ENCODE assay signal across 17 mouse cellular contexts in the genomic region with DNA sequence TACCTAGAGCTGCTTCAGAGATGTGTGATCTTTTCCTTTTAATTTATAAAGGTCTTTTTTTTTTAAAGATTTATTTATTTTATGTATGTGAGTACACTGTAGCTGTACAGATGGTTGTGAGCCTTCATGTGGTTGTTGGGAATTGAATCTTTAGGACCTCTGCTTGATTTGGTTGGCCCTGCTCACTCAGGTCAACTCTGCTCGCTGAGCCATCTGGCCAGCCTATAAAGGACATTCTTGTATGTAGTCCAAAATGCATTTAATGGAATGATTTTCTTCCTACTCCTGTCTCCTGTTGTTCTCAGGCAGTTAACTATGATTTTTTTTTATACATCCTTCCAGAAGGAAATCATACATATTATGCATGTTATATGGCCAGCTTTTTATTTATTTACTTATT. TPM values are rescaled to one million over a fixed set of nuclear protein-coding genes. Genes with fewer than 3 reads are reported as not detected.
DNase-seq lines count a peak whose midpoint lies in the region; ATAC-seq lines count a peak whose summit lies in the region.
"Had no signal": no experiment of that assay in that cellular context is flagged by ENCODE, and none has a peak within 500 bp of the region (broad histone marks: within the 10 kb centered on the region; RNA-seq: fewer than 3 reads in every experiment).

No protein-coding gene starts in this region.

- DNase-seq in cerebellum, adult 11 months: peak; percentile 11
- peak; percentile 61 for DNase-seq in brain, adult 2 months (ENCODE audit: low read depth, low spot score)
- peak; percentile 68 for DNase-seq in cerebellum, adult 9-10 months
- peak; percentile 29 to 50 for DNase-seq in cerebellum, postnatal 25 days
- no peak for DNase-seq in urinary bladder, postnatal 36 days (ENCODE audit: low spot score in 2 of 2)
- DNase-seq in frontal cortex, adult 2 months (ENCODE audit: extremely low spot score in 1 of 2, low spot score in 1 of 2): no peak
- DNase-seq: adrenal gland, postnatal 10 days; adrenal gland, postnatal 36 days; embryo, embryonic 11 days; gastrocnemius, postnatal 14 days; heart, adult 11 months; kidney, adult 11 months; kidney, adult 8-10 months had no signal

- no peak for ATAC-seq in cerebellum, adult (ENCODE audit: insufficient number of reproducible peaks, low FRiP score, low TSS enrichment)
- ATAC-seq in megakaryocyte progenitor cell, adult 5-6 weeks (replicated peaks; ENCODE audit: poor library complexity): no peak
- ATAC-seq: activated CD4-positive, CD25-positive, alpha-beta regulatory T cell, adult 4 months; forebrain, embryonic 15.5 days had no signal

RNA-seq across cellular contexts. Expression of a gene that starts 40.7 kb away (rescaled TPM):
- total RNA-seq in megakaryocyte progenitor cell, adult 5-6 weeks (2015): 2.0 and 4.3 TPM in 2 replicates
- 1.9 and 2.2 TPM in 2 replicates for total RNA-seq in megakaryocyte progenitor cell, adult 5-6 weeks (2017)
- polyA plus RNA-seq in frontal cortex, adult 2 months (2012; rRNA removed): 8.5 and 9.4 TPM in 2 replicates

RNA-seq across cellular contexts. Expression of a gene that starts 51.1 kb away (rescaled TPM):
- 139 and 161 TPM in 2 replicates for total RNA-seq in megakaryocyte progenitor cell, adult 5-6 weeks (2015)
- total RNA-seq in megakaryocyte progenitor cell, adult 5-6 weeks (2017): 113 and 160 TPM in 2 replicates
- polyA plus RNA-seq in frontal cortex, adult 2 months (2012; rRNA removed): 67.2 and 73.6 TPM in 2 replicates

Comparison
In these comparisons a context has a peak if more than half of its experiments do, and no peak if none do; other contexts are left out.
1. DNase-seq: peak in cerebellum, adult 11 months (single experiment), brain, adult 2 months (single experiment), cerebellum, adult 9-10 months (single experiment) and cerebellum, postnatal 25 days (2 of 2); none in urinary bladder, postnatal 36 days (0 of 2) and frontal cortex, adult 2 months (0 of 2).